Mouse (Mus musculus) brain, embryonic 14.5 days (tissue): ENCODE measurements around the gene Rasa4.

Experiments
- CTCF ChIP-seq: fragments of 200-500 bp; IDR thresholded peaks from 2 replicates; pipeline ENCODE4 v1.5.1; 2012; ENCODE audit warnings: inconsistent platforms, mild to moderate bottlenecking, moderate library complexity, borderline replicate concordance; ENCODE audit not compliant: insufficient read depth, insufficient read length; ENCODE audit errors: extremely low read depth
- POLR2A ChIP-seq: fragments of 200-500 bp; IDR thresholded peaks from 2 replicates; pipeline ENCODE4 v1.6.1; 2012; ENCODE audit warnings: mild to moderate bottlenecking, inconsistent platforms, borderline replicate concordance; ENCODE audit not compliant: poor library complexity, insufficient read depth, insufficient read length, severe bottlenecking; ENCODE audit errors: extremely low read depth

- TF ChIP-seq CTCF (no peak), POLR2A (no peak)
These were observed 2.6 kb downstream of the Rasa4 start for GRCm38 (mm10) chr5:136086290-136086689.
